In the genomic region with DNA sequence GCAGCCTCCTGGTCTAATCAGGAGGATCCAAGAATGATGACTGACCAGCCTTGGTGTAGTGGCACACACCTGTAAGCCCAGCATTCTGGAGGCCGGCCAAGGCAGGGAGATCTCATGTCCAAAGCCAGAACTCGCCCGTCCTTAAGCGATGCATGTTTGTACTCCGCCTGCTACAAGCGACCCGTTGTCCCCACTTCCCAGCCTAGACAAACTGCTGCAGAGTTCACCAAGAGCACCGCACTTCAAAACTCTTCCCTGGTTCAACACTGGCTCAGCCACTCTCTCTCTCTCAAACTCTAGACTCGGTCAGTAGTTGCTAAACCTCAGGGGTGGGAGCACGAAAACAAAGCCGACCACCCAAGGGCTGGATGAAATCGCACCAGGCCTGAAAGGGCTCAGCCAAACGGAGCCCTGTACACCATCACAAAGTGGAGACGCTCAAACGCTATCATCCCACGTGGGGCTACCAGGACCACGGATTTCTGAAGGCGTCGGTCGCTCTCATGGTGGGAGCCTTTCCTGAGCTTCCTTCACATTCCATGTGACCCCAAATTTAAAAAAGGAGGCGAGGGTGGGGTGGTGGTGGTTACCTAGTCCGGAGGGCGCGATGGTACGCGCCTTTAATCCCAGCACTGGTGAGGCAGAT, we compare ENCODE assay signal across 1 mouse cellular context.
TF ChIP-seq lines count a peak whose summit lies in the region.

No protein-coding gene starts in this region.

TF ChIP-seq in CH12.LX, 34 proteins besides CTCF, POLR2A, EP300 and RAD21:
- TF ChIP-seq JUN (IDR thresholded peaks at IDR 0.05; ENCODE audit: insufficient read depth, low read depth, low read length) (no peak), TCF12 (IDR thresholded peaks at IDR 0.05; ENCODE audit: low read depth, low read length) (0 out of 2 replicates have a peak, but pooled peaks have one; percentile 4), MYC (IDR thresholded peaks at IDR 0.05; ENCODE audit: low read depth, low read length) (0 out of 2 replicates have a peak, but pooled peaks have one; percentile 11)
